Mouse (Mus musculus) lung, embryonic 14.5 days (tissue): ENCODE measurements at regions not wholly inside any gene's neighbourhood (a gene's known extent, or its start where the extent isn't known, plus 50 kb on each side); places are given as distances from the start of the nearest gene placed in this dataset.

Source experiments
- ATAC-seq: fragments of 200-750 bp; cut with Nextera tagmentation; 2 replicates; pipeline ENCODE4 v1.8.0; 2017; ENCODE audit warnings: mild to moderate bottlenecking, moderate TSS enrichment, moderate library complexity; ENCODE audit not compliant: insufficient read depth
- DNase-seq: peaks from one replicate; pipeline ENCODE4 v3.0.0-alpha.2; 2015
- H3K27ac ChIP-seq: fragments of 300-500 bp; sonication (generic); 2 replicates; pipeline ENCODE4 v1.5.1; 2014; ENCODE audit warnings: low read depth, mild to moderate bottlenecking, moderate library complexity
- H3K27me3 ChIP-seq: fragments of 300-500 bp; sonication (generic); 2 replicates; pipeline ENCODE4 v1.6.1; 2014; ENCODE audit warnings: low read length, control low read depth; ENCODE audit not compliant: insufficient read depth
- H3K36me3 ChIP-seq: fragments of 300-500 bp; sonication (generic); 2 replicates; pipeline ENCODE4 v1.6.1; 2014; ENCODE audit warnings: control low read depth; ENCODE audit not compliant: insufficient read depth
- H3K4me1 ChIP-seq: fragments of 300-500 bp; sonication (generic); 2 replicates; pipeline ENCODE4 v1.6.1; 2014; ENCODE audit warnings: antibody characterized with exemption, control low read depth; ENCODE audit not compliant: insufficient read depth
- H3K4me2 ChIP-seq: fragments of 300-500 bp; sonication (generic); 2 replicates; pipeline ENCODE4 v1.6.1; 2014; ENCODE audit warnings: mild to moderate bottlenecking
- H3K4me3 ChIP-seq: fragments of 300-500 bp; sonication (generic); 2 replicates; pipeline ENCODE4 v1.5.1; 2014; ENCODE audit warnings: low read depth, low read length
- H3K9ac ChIP-seq: fragments of 300-500 bp; sonication (generic); 2 replicates; pipeline ENCODE4 v1.6.1; 2014
- H3K9me3 ChIP-seq: fragments of 300-500 bp; sonication (generic); 2 replicates; pipeline ENCODE4 v1.6.1; 2016; ENCODE audit warnings: low read depth, low read length, control low read depth
- CTCF ChIP-seq: IDR thresholded peaks from 2 replicates; pipeline ENCODE4 v1.5.1; 2016; ENCODE audit warnings: antibody characterized with exemption, low read depth
- WGBS: fragments of 180-500 bp; shearing (Covaris S2); extraction: QIAGEN DNeasy Blood & Tissue Kit; methylation state at CpG from one replicate; pipeline ENCODE4 v1.1.7; 2014; 5-methylcytosine and 5-hydroxymethylcytosine counted together

DNA sequence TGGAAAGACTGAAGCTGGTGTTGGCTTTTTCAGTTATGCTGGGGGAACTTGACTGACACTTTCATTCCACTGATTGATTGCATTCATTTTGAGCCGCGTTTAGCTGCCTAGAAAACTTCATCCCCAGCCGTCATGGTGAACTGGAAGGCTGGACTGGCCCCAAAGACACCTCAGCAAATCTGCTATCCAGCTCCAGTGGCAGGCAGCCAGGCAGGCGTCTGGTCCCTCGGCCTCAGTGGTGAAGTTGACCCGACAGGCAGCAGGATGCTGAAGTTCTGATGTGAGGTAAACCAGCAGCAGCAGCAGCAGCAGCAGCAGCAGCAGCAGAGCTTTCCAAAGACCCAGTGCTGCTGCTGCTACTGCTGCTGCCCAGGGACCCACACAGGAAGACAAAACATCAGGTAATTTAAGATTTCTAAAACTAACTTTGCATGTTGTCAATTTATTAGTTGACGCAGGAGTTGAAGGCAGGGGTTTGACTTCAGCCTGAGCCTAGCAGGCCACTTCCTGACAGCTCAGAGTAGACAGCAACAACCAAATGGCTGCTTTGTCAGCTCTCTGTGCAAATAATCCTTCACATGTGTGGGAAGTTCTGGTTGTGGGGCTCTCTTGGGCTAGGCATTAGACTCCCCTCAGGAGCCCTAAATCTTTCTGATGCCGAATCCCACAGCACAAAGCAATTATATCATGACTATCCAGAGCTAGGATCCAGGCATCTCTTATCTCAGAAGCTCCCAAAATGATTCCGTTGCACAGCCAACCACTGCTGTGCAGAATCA is 200.4 kb upstream of the Nhs start:
- no peak overlapping the region for H3K9ac ChIP-seq
- DNase-seq (peak; percentile 84), ATAC-seq (peak; percentile 76)
- no peaks in the 10 kb centered on the region for H3K9me3 ChIP-seq
- H3K4me3 ChIP-seq: no peak overlapping the region
- H3K27ac ChIP-seq: peak overlapping the region; percentile 36; the same call in 1 of the 2 replicates
- no peak for TF ChIP-seq CTCF
- peak overlapping the region; percentile 7; the same call in 1 of the 2 replicates for H3K4me2 ChIP-seq
- H3K4me1 ChIP-seq: no peaks in the 10 kb centered on the region; the same call in 1 of the 2 replicates
- no peaks in the 10 kb centered on the region for H3K27me3 ChIP-seq
- no peaks in the 10 kb centered on the region for H3K36me3 ChIP-seq
- WGBS: 34% methylated on average over 9 of the region's 9 CpGs

DNA sequence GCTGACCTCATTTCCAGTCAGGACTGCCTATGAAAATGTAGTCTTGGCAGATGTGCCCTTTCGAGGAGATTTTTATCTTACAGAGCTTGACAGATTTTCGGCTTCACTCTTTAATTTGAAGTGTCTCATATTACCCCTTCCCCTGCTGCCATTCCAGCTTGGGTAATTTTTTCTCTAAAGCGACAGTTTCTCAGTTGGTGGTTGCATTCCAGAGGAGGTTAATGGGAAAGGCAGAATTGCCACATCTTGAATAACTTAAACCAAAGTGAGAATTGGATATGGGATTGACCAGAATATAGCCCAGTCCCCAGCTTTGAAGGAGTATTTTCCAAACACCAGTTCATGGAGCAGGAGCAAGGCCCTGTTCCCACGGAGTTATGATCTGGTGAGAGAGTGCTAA is 188.8 kb upstream of the Nhs start:
- H3K4me3 ChIP-seq: no peak overlapping the region
- H3K27me3 ChIP-seq: no peaks in the 10 kb centered on the region
- no peaks in the 10 kb centered on the region for H3K9me3 ChIP-seq
- no peak for TF ChIP-seq CTCF
- WGBS: 19% methylated on average over 4 of the region's 4 CpGs
- no peak overlapping the region for H3K9ac ChIP-seq
- no peak overlapping the region for H3K4me2 ChIP-seq
- no peaks in the 10 kb centered on the region for H3K36me3 ChIP-seq
- no peaks in the 10 kb centered on the region for H3K4me1 ChIP-seq
- DNase-seq (peak; percentile 22), ATAC-seq (peak; percentile 14; the same call in 1 of the 2 replicates)
- no peak overlapping the region for H3K27ac ChIP-seq

DNA sequence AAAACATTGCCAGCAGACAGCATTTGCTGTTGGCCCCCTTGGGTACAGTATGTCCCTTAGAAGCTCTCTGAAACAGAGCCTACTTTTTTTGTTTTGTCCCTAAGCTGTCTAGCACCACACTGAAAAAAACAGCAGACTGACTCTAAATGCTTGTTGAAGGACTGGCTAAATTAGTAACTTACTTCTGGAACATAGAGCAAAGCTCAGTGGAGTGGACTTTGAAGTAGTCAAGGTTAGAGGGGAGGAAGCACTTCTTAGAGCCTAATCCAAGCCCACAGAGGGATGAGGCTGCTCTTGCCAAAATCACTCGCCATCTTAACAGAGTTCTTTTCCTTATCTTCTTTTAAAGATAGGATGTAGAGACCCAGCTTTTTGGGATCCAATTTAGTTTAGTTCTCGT is 188.4 kb upstream of the Nhs start:
- 21% methylated on average over 2 of the region's 2 CpGs for WGBS
- Histone ChIP-seq H3K36me3 (no peaks in the 10 kb centered on the region), H3K4me2 (no peak overlapping the region), H3K9me3 (no peaks in the 10 kb centered on the region), H3K9ac (no peak overlapping the region), H3K4me3 (no peak overlapping the region), H3K27me3 (no peaks in the 10 kb centered on the region), H3K4me1 (no peaks in the 10 kb centered on the region), H3K27ac (0 out of 2 replicates have a peak overlapping the region, but pooled peaks have one; percentile 12)
- DNase-seq: no peak
- TF ChIP-seq CTCF: no peak
- ATAC-seq: no peak

DNA sequence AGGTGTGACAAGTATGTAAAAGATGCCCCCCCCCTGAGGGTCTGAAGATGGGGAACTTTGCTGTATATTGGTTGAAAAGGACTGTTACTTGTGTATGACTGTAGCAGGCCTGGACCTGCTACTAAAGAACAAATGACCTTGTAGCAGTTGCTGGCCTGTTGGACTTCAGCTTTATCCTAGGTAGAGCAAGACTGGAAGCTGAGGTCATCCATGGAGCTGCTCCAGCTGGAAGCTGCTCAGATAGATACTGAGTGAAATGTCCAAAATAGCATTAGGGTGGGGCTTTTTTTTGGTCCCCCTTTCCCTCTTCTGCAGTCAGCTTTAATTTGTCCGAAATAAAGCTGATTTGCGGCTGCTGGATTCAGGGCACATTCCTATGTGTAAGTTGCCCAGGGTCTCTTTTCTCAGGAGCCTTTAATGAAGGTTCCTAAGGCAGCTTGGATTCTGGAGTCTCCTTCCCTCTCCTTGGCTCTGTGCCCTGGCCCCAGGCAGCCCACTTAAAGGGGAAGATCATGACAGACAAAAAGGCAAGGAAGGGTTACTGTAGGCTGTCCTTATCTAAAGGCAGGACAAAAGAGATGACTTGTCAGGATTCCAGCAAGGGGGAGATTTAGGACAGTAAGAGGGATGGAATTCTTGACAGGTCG is 186.1 kb upstream of the Nhs start:
- 52% methylated on average over 3 of the region's 3 CpGs for WGBS
- Histone ChIP-seq H3K4me3 (no peak overlapping the region), H3K9me3 (no peaks in the 10 kb centered on the region), H3K9ac (no peak overlapping the region), H3K4me1 (no peaks in the 10 kb centered on the region), H3K27ac (no peak overlapping the region), H3K27me3 (no peaks in the 10 kb centered on the region), H3K4me2 (no peak overlapping the region), H3K36me3 (no peaks in the 10 kb centered on the region)
- TF ChIP-seq CTCF: no peak
- ATAC-seq: peak; percentile 44; the same call in 1 of the 2 replicates
- peak; percentile 26 for DNase-seq

DNA sequence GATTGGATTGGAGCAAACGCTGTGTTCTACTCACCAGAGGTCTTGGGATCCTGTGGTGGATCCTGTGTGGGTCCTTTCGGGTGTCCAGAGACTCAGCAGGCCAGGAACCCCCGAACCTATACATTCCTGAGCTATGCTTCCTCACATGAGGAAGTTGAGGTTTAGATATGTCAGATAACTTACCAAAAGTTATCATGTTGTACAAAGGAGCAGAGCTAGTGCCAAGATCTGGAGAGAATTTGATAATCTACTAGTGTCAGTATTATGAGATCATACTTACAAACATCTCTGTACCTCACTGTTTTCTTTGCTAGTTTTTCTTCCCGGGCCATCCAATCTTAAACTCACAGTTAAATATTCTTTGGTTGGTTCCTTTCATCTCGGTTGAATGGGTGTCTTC is 172.6 kb upstream of the Nhs start:
- Histone ChIP-seq H3K4me3 (no peak overlapping the region), H3K4me1 (no peaks in the 10 kb centered on the region), H3K27me3 (no peaks in the 10 kb centered on the region), H3K36me3 (no peaks in the 10 kb centered on the region), H3K9ac (no peak overlapping the region), H3K27ac (no peak overlapping the region), H3K4me2 (no peak overlapping the region), H3K9me3 (no peaks in the 10 kb centered on the region)
- ATAC-seq: no peak
- no peak for DNase-seq
- 80% methylated on average over 5 of the region's 5 CpGs for WGBS
- no peak for TF ChIP-seq CTCF

DNA sequence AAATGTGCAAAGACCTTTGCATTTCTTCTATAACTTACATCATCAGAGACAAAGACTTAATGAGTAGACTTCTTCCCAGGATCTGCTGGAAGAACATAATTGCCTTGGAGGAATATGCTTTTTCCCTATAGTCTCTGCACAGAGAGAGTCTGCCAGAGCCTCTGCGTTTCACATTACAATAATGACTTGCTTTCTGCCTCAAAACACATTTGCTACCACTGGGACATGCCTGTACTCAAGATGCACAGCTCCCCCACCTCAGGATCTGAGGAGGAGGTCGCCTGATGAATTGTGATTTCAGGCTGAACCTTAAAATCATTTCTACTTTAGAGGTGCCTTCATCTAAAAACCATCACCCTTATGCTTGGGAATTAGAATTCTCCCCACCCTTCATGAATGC is 148.1 kb upstream of the Nhs start:
- Histone ChIP-seq H3K9ac (no peak overlapping the region), H3K27ac (no peak overlapping the region), H3K4me2 (no peak overlapping the region), H3K27me3 (no peaks in the 10 kb centered on the region), H3K4me1 (no peaks in the 10 kb centered on the region), H3K9me3 (no peaks in the 10 kb centered on the region), H3K4me3 (no peak overlapping the region), H3K36me3 (no peaks in the 10 kb centered on the region)
- 55% methylated on average over 2 of the region's 2 CpGs for WGBS
- no peak for TF ChIP-seq CTCF
- DNase-seq (no peak), ATAC-seq (no peak)

DNA sequence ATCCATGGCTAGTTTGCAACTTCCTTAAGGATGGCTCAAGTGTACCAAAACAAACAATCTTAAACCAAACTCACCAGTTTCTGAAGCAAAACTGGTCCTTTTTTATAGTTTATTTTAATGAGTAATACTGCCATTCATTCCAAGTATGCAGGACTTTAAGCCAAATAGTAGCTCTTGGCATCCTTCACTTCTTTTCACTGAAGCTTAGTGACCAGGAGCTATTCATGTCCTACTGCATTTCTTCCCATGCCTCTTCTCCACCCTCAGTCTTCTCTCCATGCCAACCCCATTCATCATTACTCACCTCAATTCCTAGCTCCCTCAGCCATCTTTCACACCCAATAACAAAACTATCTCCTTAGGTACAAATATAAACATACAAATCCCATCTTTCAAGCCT is 144.6 kb upstream of the Nhs start:
- no peak overlapping the region for H3K27ac ChIP-seq
- H3K4me3 ChIP-seq: no peak overlapping the region
- no peaks in the 10 kb centered on the region for H3K9me3 ChIP-seq
- ATAC-seq: no peak
- no peak overlapping the region for H3K9ac ChIP-seq
- no peak overlapping the region for H3K4me2 ChIP-seq
- H3K27me3 ChIP-seq: no peaks in the 10 kb centered on the region
- no peaks in the 10 kb centered on the region for H3K36me3 ChIP-seq
- H3K4me1 ChIP-seq: no peaks in the 10 kb centered on the region
- TF ChIP-seq CTCF: no peak
- no peak for DNase-seq
